Mouse (Mus musculus): ENCODE measurements around the gene Mier2. TPM values are rescaled to one million over a fixed set of nuclear protein-coding genes. Genes with fewer than 3 reads are reported as not detected.

Gene Mier2
- polyA plus RNA-seq (2014; fragmentation: Nextera tagmentation; extraction: Ambion mirVana), result 64.4 and 67.7 TPM in 2 replicates

GRCm38 (mm10) chr10:79554330-79555237 is at the start of gene Mier2:
Gene Mier2 (minus strand): TSS chr10:79555199.
- H3K27me3 ChIP-seq (ENCODE audit: control insufficient read depth, insufficient read depth, low read length), result no peaks in the 10 kb centered on the region
- peak within 1 kb of the TSS; percentile 96 for H3K4me3 ChIP-seq (ENCODE audit: low read depth, low read length)
- ATAC-seq (replicated peaks; ENCODE audit: low FRiP score) (peak; percentile 91), DNase-seq (ENCODE audit: low spot score) (peak; percentile 91)
- peak within 1 kb of the TSS; percentile 97 for H3K9ac ChIP-seq (ENCODE audit: low read length)
- no peaks in the 10 kb centered on the region for H3K9me3 ChIP-seq (ENCODE audit: control insufficient read depth, low read length)
- peaks cover 2% of the 10 kb centered on the region; the same call in 1 of the 2 replicates for H3K4me1 ChIP-seq (replicated peaks; ENCODE audit: control insufficient read depth, insufficient read depth, low read length)
- WGBS, result 1% methylated on average over 76 of the region's 108 CpGs
- H3K36me3 ChIP-seq (ENCODE audit: control insufficient read depth, insufficient read depth, low read length), result no peaks in the 10 kb centered on the region; the same call in 1 of the 2 replicates
- no peak within 1 kb of the TSS for H3K27ac ChIP-seq (ENCODE audit: low read depth, low read length)
- H3K4me2 ChIP-seq (ENCODE audit: low read depth, low read length, severe bottlenecking), result peak within 1 kb of the TSS; percentile 85

GRCm38 (mm10) chr10:79597936-79598230 is 42.9 kb upstream of the Mier2 start:
- Histone ChIP-seq H3K4me1 (replicated peaks; ENCODE audit: control insufficient read depth, insufficient read depth, low read length) (no peaks in the 10 kb centered on the region), H3K27ac (ENCODE audit: low read depth, low read length) (no peak overlapping the region), H3K4me3 (ENCODE audit: low read depth, low read length) (no peak overlapping the region), H3K9me3 (ENCODE audit: control insufficient read depth, low read length) (no peaks in the 10 kb centered on the region), H3K36me3 (ENCODE audit: control insufficient read depth, insufficient read depth, low read length) (no peaks in the 10 kb centered on the region), H3K9ac (ENCODE audit: low read length) (no peak overlapping the region), H3K27me3 (ENCODE audit: control insufficient read depth, insufficient read depth, low read length) (no peaks in the 10 kb centered on the region; the same call in 1 of the 2 replicates), H3K4me2 (ENCODE audit: low read depth, low read length, severe bottlenecking) (no peak overlapping the region)
- no peak for ATAC-seq (replicated peaks; ENCODE audit: low FRiP score)
- WGBS, result 76% methylated on average over 4 of the region's 4 CpGs
- DNase-seq (ENCODE audit: low spot score), result no peak

- no peak for DNase-seq (ENCODE audit: low spot score)
- Histone ChIP-seq H3K27me3 (ENCODE audit: control insufficient read depth, insufficient read depth, low read length) (no peaks in the 10 kb centered on the region; the same call in 1 of the 2 replicates), H3K4me1 (replicated peaks; ENCODE audit: control insufficient read depth, insufficient read depth, low read length) (no peaks in the 10 kb centered on the region), H3K9me3 (ENCODE audit: control insufficient read depth, low read length) (no peaks in the 10 kb centered on the region), H3K4me2 (ENCODE audit: low read depth, low read length, severe bottlenecking) (no peak overlapping the region), H3K9ac (ENCODE audit: low read length) (no peak overlapping the region), H3K27ac (ENCODE audit: low read depth, low read length) (no peak overlapping the region), H3K36me3 (ENCODE audit: control insufficient read depth, insufficient read depth, low read length) (no peaks in the 10 kb centered on the region), H3K4me3 (ENCODE audit: low read depth, low read length) (no peak overlapping the region)
- WGBS, result 37% methylated on average over 13 of the region's 13 CpGs
- no peak for ATAC-seq (replicated peaks; ENCODE audit: low FRiP score)
These were observed 42.3 kb upstream of the Mier2 start for GRCm38 (mm10) chr10:79597051-79597935.

GRCm38 (mm10) chr10:79595590-79595929 is 40.6 kb upstream of the Mier2 start:
- DNase-seq (ENCODE audit: low spot score), result no peak
- no peaks in the 10 kb centered on the region for H3K36me3 ChIP-seq (ENCODE audit: control insufficient read depth, insufficient read depth, low read length)
- no peaks in the 10 kb centered on the region; the same call in 1 of the 2 replicates for H3K27me3 ChIP-seq (ENCODE audit: control insufficient read depth, insufficient read depth, low read length)
- WGBS, result 58% methylated on average over 8 of the region's 8 CpGs
- no peaks in the 10 kb centered on the region for H3K4me1 ChIP-seq (replicated peaks; ENCODE audit: control insufficient read depth, insufficient read depth, low read length)
- H3K9ac ChIP-seq (ENCODE audit: low read length), result no peak overlapping the region
- no peak overlapping the region for H3K4me3 ChIP-seq (ENCODE audit: low read depth, low read length)
- no peak overlapping the region for H3K4me2 ChIP-seq (ENCODE audit: low read depth, low read length, severe bottlenecking)
- no peak for ATAC-seq (replicated peaks; ENCODE audit: low FRiP score)
- no peak overlapping the region for H3K27ac ChIP-seq (ENCODE audit: low read depth, low read length)
- H3K9me3 ChIP-seq (ENCODE audit: control insufficient read depth, low read length), result no peaks in the 10 kb centered on the region

- Histone ChIP-seq H3K4me2 (ENCODE audit: low read depth, low read length, severe bottlenecking) (no peak overlapping the region), H3K36me3 (ENCODE audit: control insufficient read depth, insufficient read depth, low read length) (no peaks in the 10 kb centered on the region), H3K27me3 (ENCODE audit: control insufficient read depth, insufficient read depth, low read length) (no peaks in the 10 kb centered on the region; the same call in 1 of the 2 replicates), H3K9me3 (ENCODE audit: control insufficient read depth, low read length) (no peaks in the 10 kb centered on the region), H3K27ac (ENCODE audit: low read depth, low read length) (no peak overlapping the region), H3K4me3 (ENCODE audit: low read depth, low read length) (no peak overlapping the region), H3K9ac (ENCODE audit: low read length) (no peak overlapping the region), H3K4me1 (replicated peaks; ENCODE audit: control insufficient read depth, insufficient read depth, low read length) (no peaks in the 10 kb centered on the region)
- 20% methylated on average over 17 of the region's 17 CpGs for whole genome bisulfite sequencing
- ATAC-seq (replicated peaks; ENCODE audit: low FRiP score), result peak; percentile 76; the same call in 1 of the 2 replicates
- peak; percentile 83 for DNase-seq (ENCODE audit: low spot score)
These were observed 40.0 kb upstream of the Mier2 start for GRCm38 (mm10) chr10:79594872-79595589.

DNA sequence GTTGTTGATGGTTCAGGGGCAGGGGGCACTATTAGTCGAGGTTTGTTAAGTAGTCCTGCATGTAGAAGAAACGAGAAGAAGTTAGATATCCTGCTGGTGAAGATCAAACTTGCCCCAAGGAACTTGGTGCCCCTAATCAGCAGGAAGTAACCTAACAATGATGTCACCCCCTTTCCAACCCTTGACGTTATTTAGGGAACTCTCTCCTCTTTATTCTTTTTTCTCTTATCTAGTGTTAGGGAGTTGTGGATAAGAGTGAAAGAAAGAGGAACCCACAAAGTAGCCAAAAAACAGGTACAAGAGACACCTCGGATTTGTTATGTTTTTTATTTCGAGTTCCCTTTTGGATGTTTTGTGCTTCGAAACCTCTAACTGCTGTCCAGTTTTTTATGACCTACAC is 39.1 kb upstream of the Mier2 start:
- DNase-seq (ENCODE audit: low spot score), result no peak
- H3K4me3 ChIP-seq (ENCODE audit: low read depth, low read length), result no peak overlapping the region
- no peaks in the 10 kb centered on the region for H3K4me1 ChIP-seq (replicated peaks; ENCODE audit: control insufficient read depth, insufficient read depth, low read length)
- 61% methylated on average over 6 of the region's 6 CpGs for WGBS
- no peak for ATAC-seq (replicated peaks; ENCODE audit: low FRiP score)
- H3K27me3 ChIP-seq (ENCODE audit: control insufficient read depth, insufficient read depth, low read length), result no peaks in the 10 kb centered on the region; the same call in 1 of the 2 replicates
- H3K4me2 ChIP-seq (ENCODE audit: low read depth, low read length, severe bottlenecking), result no peak overlapping the region
- no peak overlapping the region for H3K27ac ChIP-seq (ENCODE audit: low read depth, low read length)
- no peaks in the 10 kb centered on the region for H3K36me3 ChIP-seq (ENCODE audit: control insufficient read depth, insufficient read depth, low read length)
- H3K9ac ChIP-seq (ENCODE audit: low read length), result no peak overlapping the region
- no peaks in the 10 kb centered on the region for H3K9me3 ChIP-seq (ENCODE audit: control insufficient read depth, low read length)

GRCm38 (mm10) chr10:79590702-79591101 is 35.7 kb upstream of the Mier2 start:
- DNase-seq (ENCODE audit: low spot score), result no peak
- no peaks in the 10 kb centered on the region; the same call in 1 of the 2 replicates for H3K27me3 ChIP-seq (ENCODE audit: control insufficient read depth, insufficient read depth, low read length)
- H3K9me3 ChIP-seq (ENCODE audit: control insufficient read depth, low read length), result no peaks in the 10 kb centered on the region
- H3K9ac ChIP-seq (ENCODE audit: low read length), result no peak overlapping the region
- H3K4me1 ChIP-seq (replicated peaks; ENCODE audit: control insufficient read depth, insufficient read depth, low read length), result no peaks in the 10 kb centered on the region
- WGBS, result 91% methylated on average over 1 of the region's 1 CpGs
- ATAC-seq (replicated peaks; ENCODE audit: low FRiP score), result no peak
- H3K4me3 ChIP-seq (ENCODE audit: low read depth, low read length), result no peak overlapping the region
- no peak overlapping the region for H3K27ac ChIP-seq (ENCODE audit: low read depth, low read length)
- no peaks in the 10 kb centered on the region for H3K36me3 ChIP-seq (ENCODE audit: control insufficient read depth, insufficient read depth, low read length)
- H3K4me2 ChIP-seq (ENCODE audit: low read depth, low read length, severe bottlenecking), result no peak overlapping the region

- Histone ChIP-seq H3K9ac (ENCODE audit: low read length) (no peak overlapping the region), H3K4me3 (ENCODE audit: low read depth, low read length) (no peak overlapping the region), H3K36me3 (ENCODE audit: control insufficient read depth, insufficient read depth, low read length) (no peaks in the 10 kb centered on the region), H3K27me3 (ENCODE audit: control insufficient read depth, insufficient read depth, low read length) (no peaks in the 10 kb centered on the region), H3K27ac (ENCODE audit: low read depth, low read length) (no peak overlapping the region), H3K4me1 (replicated peaks; ENCODE audit: control insufficient read depth, insufficient read depth, low read length) (no peaks in the 10 kb centered on the region), H3K4me2 (ENCODE audit: low read depth, low read length, severe bottlenecking) (no peak overlapping the region), H3K9me3 (ENCODE audit: control insufficient read depth, low read length) (no peaks in the 10 kb centered on the region)
- 74% methylated on average over 4 of the region's 4 CpGs for WGBS
- ATAC-seq (replicated peaks; ENCODE audit: low FRiP score) (no peak), DNase-seq (ENCODE audit: low spot score) (peak; percentile 30)
These were observed 32.7 kb upstream of the Mier2 start for GRCm38 (mm10) chr10:79587752-79588126.

Measured in forebrain, embryonic 11.5 days (tissue).